Mouse (Mus musculus) ES-CJ7 (cell line): ENCODE data around the gene Vmn1r48.
A peak's percentile ranks its signal among the peaks of the same experiment; 100 is the strongest.
"Not testable (repeated sequence)": the region's sequence is repeated elsewhere in the genome, so short reads cannot be mapped to it uniquely, and the experiment has no call there.

Experiments
- DNase-seq: peaks from one replicate; pipeline ENCODE4 v3.0.0; 2011; ENCODE audit warnings: low read depth, low spot score

Vmn1r48 gene

DNA sequence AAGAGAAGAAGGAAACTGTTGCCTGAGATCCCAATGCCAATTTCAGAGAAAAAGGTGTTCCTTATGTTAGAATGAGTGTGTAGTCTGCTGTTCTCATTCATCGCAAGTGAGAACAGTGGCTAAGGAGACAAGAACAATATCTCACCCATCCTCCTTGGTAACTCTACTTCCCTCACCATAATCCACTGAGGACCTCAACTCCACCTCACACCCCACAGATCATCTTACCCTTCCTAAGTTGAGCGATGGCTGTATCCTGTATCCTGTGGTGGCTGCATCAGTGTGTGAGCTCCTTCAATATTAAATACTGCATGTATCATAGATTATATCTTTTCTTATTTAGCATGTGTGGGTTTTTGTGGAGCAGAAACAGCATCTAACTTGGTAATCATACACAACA is at the start of gene Vmn1r48:
Gene Vmn1r48, minus strand, starts transcription at position 101 of the 400 bp plus-strand sequence.
- DNase-seq: not testable (repeated sequence)

DNA sequence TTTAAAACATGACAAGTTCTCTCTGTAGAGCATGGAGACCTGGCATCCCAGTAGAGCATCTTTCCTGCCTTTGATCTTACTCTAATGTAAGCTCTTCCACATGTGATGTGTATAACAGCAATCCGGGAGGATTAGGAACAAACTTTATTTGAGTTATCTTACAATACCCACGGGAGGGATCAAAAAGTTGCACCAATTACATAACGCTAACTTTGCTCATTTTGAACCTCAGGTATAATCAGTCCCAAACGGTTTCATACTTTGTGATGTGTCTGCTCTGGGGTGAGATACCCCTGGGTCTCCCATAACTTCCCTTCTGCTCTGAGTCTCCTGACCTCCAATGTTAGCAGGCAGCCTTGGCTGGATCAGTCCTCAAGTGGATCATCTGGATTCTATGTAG is 41.8 kb upstream of the Vmn1r48 start, which contains the start of gene Vmn1r49:
Gene Vmn1r49, minus strand, starts transcription at position 101 of the 400 bp plus-strand sequence.
- no peak for DNase-seq

DNA sequence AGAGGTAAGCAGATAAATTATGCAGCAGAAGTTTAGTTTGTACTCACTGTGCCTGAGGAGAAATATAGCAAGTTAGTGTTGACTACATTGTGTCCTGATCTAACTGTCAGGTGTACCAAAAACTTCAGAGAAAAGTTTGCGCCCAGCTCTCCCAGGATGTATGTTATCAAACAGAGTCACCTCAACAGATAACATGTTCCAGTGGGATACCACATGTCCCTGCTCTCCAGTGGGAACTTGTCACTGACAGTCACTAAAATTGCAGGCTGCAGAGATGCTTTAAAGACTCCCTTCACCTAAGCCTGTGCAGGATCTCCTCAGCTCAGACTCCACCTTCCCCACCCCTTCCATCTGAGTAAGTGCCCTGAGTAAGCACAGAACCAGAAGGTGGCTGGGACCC is 20.8 kb downstream of the Vmn1r48 start, which contains the start of gene Vmn1r47:
Gene Vmn1r47, plus strand, starts transcription at position 301 of the 400 bp plus-strand sequence.
- not testable (repeated sequence) for DNase-seq

DNA sequence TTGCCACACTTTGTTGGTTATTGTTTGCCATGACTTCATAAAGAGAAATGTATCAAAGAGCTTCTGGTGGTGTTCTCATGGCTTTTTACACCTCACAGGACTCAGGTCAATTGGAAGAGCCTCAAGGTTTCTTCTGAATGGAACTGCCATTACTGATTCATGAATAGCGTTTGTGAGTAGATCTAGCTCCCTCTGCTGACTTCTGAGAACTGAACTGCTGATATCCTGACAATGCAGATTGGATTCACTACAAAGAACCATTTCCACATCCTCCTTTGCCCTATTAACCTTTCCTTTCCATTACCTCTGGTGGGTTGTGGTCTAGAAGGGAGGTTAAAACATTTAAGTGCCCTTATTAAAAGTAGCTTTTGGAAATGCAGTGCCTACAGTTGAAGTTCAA is 50.7 kb downstream of the Vmn1r48 start:
- peak; percentile 28 for DNase-seq
